Mouse (Mus musculus) liver, postnatal 0 days (tissue): ENCODE measurements at regions not wholly inside any gene's neighbourhood (a gene's known extent, or its start where the extent isn't known, plus 50 kb on each side); places are given as distances from the start of the nearest gene placed in this dataset.

Source experiments
- ATAC-seq: fragments of 200-750 bp; cut with Nextera tagmentation; 2 replicates; pipeline ENCODE4 v1.8.0; 2017; ENCODE audit warnings: mild to moderate bottlenecking, moderate library complexity
- DNase-seq: peaks from one replicate; pipeline ENCODE4 v3.0.0-alpha.2; 2016
- H3K27ac ChIP-seq: fragments of 300-500 bp; sonication (generic); 2 replicates; pipeline ENCODE4 v1.5.1; 2014; ENCODE audit warnings: antibody characterized with exemption, moderate library complexity, mild to moderate bottlenecking, low read depth
- H3K27me3 ChIP-seq: fragments of 300-500 bp; sonication (generic); 2 replicates; pipeline ENCODE4 v1.6.1; 2014; ENCODE audit warnings: low read length, control low read depth, mixed read lengths; ENCODE audit not compliant: insufficient read depth
- H3K36me3 ChIP-seq: fragments of 300-500 bp; sonication (generic); replicated peaks from 2 replicates; pipeline ENCODE4 v1.6.1; 2014; ENCODE audit warnings: mild to moderate bottlenecking, control low read depth, low read length, moderate library complexity, mixed read lengths; ENCODE audit not compliant: insufficient read depth
- H3K4me1 ChIP-seq: fragments of 300-500 bp; sonication (generic); 2 replicates; pipeline ENCODE4 v1.6.1; 2014; ENCODE audit warnings: antibody characterized with exemption, mild to moderate bottlenecking, control low read depth; ENCODE audit not compliant: insufficient read depth
- H3K4me2 ChIP-seq: fragments of 300-500 bp; sonication (generic); 2 replicates; pipeline ENCODE4 v1.6.1; 2014; ENCODE audit warnings: low read depth, mild to moderate bottlenecking, low read length, moderate library complexity, mixed read lengths
- H3K4me3 ChIP-seq: fragments of 300-500 bp; sonication (generic); 2 replicates; pipeline ENCODE4 v1.5.1; 2014; ENCODE audit warnings: low read depth, low read length
- H3K9ac ChIP-seq: fragments of 300-500 bp; sonication (generic); replicated peaks from 2 replicates; pipeline ENCODE4 v1.6.1; 2014; ENCODE audit warnings: mild to moderate bottlenecking, moderate library complexity
- H3K9me3 ChIP-seq: fragments of 300-500 bp; sonication (generic); 2 replicates; pipeline ENCODE4 v1.6.1; 2016; ENCODE audit warnings: mild to moderate bottlenecking, control low read depth, low read length, mixed read lengths
- CTCF ChIP-seq: sonication (generic); IDR thresholded peaks from 2 replicates; pipeline ENCODE4 v1.5.1; 2016; ENCODE audit warnings: antibody characterized with exemption, low read depth
- EP300 ChIP-seq: IDR thresholded peaks from 2 replicates; pipeline ENCODE4 v1.6.1; 2016; ENCODE audit warnings: antibody characterized with exemption, low read depth, mild to moderate bottlenecking
- WGBS: fragments of 180-500 bp; shearing (Covaris S2); extraction: QIAGEN DNeasy Blood & Tissue Kit; methylation state at CpG from one replicate; pipeline ENCODE4 v1.1.7; 2014; ENCODE audit not compliant: insufficient replicate concordance; 5-methylcytosine and 5-hydroxymethylcytosine counted together

DNA sequence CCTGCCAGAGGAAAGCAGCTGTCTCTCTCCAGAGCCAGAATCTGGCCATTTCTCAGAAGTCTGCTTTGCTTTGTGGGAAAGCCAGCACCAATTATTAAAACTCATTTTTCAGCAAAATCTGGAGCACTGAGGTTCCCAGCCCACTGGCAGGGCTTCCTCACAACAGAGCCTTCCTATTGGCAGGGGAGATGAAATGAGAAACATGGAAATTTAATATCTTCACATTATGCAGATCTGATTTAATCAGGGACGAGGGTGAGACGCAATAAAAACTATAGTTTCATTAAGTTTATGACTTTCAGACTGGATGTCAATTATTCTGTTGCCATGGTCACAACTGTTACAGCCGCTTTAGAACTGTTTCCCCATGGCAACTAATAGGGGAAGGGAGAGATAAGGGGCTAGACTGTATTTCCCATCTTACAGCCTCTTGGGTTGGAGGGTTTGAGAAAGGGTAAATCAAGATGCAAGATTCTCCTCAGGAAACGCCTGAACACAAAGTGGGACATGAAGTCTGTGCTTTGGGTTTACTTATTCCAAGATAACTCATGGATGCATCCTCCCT lies 154.4 kb upstream of the Shisa6 start:
- ATAC-seq = no peak
- DNase-seq = no peak
- no peaks in the 10 kb centered on the region for H3K9me3 ChIP-seq
- H3K4me3 ChIP-seq = no peak overlapping the region
- H3K4me1 ChIP-seq = no peaks in the 10 kb centered on the region
- no peak overlapping the region for H3K9ac ChIP-seq
- H3K27ac ChIP-seq = no peak overlapping the region
- 68% methylated on average over 4 of the region's 4 CpGs for WGBS
- no peak overlapping the region for H3K4me2 ChIP-seq
- H3K27me3 ChIP-seq = no peaks in the 10 kb centered on the region
- H3K36me3 ChIP-seq = no peaks in the 10 kb centered on the region
- no peak for TF ChIP-seq CTCF
- TF ChIP-seq EP300 = no peak

DNA sequence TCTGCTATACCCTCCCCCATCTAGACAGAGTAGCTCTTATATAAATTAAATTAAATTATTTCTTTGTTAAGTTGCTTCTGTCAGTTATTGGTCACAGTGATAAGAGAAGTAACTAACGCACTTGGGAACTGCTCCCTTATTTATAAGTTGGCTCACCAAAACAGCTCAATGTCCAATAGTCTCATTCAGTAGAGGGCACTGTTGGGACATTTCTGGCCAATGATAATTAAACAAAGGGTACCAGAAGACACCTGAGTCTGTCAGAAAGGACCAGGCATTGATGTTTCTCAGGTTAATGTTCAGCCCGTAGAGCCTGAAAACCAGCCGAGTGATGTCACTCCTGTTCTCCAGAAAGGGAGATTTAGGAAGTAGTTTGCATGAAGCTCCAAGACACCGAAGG lies 156.1 kb upstream of the Shisa6 start:
- no peaks in the 10 kb centered on the region for H3K27me3 ChIP-seq
- no peak for TF ChIP-seq CTCF
- no peak for TF ChIP-seq EP300
- no peak overlapping the region for H3K27ac ChIP-seq
- no peaks in the 10 kb centered on the region for H3K36me3 ChIP-seq
- DNase-seq (no peak), ATAC-seq (no peak)
- no peak overlapping the region for H3K4me3 ChIP-seq
- no peak overlapping the region for H3K4me2 ChIP-seq
- no peaks in the 10 kb centered on the region for H3K4me1 ChIP-seq
- H3K9ac ChIP-seq = no peak overlapping the region
- H3K9me3 ChIP-seq = no peaks in the 10 kb centered on the region
- WGBS = 66% methylated on average over 4 of the region's 4 CpGs

GRCm38 (mm10) chr11:66684181-66684580 lies 158.4 kb upstream of the Shisa6 start:
- no peaks in the 10 kb centered on the region for H3K4me1 ChIP-seq
- H3K9me3 ChIP-seq = no peaks in the 10 kb centered on the region; the same call in 1 of the 2 replicates
- no peaks in the 10 kb centered on the region for H3K36me3 ChIP-seq
- DNase-seq (no peak), ATAC-seq (no peak)
- TF ChIP-seq CTCF = no peak
- no peak for TF ChIP-seq EP300
- 60% methylated on average over 4 of the region's 4 CpGs for WGBS
- no peaks in the 10 kb centered on the region for H3K27me3 ChIP-seq
- H3K27ac ChIP-seq = no peak overlapping the region
- H3K9ac ChIP-seq = no peak overlapping the region
- H3K4me2 ChIP-seq = no peak overlapping the region
- no peak overlapping the region for H3K4me3 ChIP-seq

DNA sequence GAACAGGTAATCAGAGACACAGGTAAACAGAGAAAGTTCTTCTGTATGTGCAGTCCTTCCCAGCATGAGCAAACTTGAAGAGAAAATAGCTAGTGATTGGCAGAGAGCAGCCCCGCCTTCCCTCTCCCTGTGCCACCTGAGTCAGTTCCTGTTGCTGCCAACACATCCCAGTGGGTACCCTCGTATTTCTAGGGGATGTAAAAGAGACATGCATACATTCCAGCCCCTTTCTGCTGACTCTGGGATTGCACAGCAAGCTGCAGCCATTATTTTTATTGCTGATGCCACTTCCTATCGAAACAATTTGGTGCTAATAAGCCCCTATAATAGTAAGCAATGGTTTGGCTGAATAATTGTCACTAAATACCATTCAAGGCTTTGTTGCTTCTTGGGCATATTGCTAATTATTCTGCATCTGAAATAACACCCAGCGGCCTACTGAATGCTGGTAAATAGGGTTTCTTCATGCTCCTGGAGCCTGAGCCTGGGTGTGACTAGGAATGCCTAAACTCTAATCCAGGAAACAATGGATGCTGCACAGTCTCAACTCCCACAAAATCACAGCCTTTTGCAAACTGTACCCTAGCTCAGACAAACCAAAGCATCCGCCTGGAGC lies 169.0 kb upstream of the Shisa6 start:
- ATAC-seq (no peak), DNase-seq (no peak)
- Histone ChIP-seq H3K36me3 (no peaks in the 10 kb centered on the region), H3K4me2 (no peak overlapping the region), H3K4me3 (no peak overlapping the region), H3K9me3 (no peaks in the 10 kb centered on the region), H3K4me1 (no peaks in the 10 kb centered on the region), H3K9ac (no peak overlapping the region), H3K27ac (no peak overlapping the region), H3K27me3 (no peaks in the 10 kb centered on the region)
- no peak for TF ChIP-seq EP300
- no peak for TF ChIP-seq CTCF
- 67% methylated on average over 5 of the region's 5 CpGs for WGBS

DNA sequence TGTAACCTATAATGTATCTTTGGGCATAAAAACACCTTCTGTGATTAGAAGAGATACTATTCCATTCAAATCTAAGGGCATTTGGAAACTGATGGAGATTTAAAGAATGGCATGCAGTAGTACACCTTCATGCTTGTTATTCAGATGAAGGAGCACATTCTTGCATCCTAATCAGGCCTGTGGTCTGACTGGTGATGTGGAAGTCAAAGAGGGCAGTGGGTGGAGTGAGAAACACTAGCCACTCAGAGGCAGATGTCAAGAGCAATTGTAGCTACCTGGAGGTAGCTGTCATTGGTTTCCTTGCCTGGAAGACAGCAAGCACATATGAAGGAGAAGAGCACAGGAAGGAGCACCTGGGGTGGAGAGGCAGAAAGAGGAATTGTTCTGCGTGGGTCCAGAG lies 171.0 kb upstream of the Shisa6 start:
- no peaks in the 10 kb centered on the region for H3K36me3 ChIP-seq
- ATAC-seq (no peak), DNase-seq (no peak)
- H3K4me2 ChIP-seq = no peak overlapping the region
- no peak for TF ChIP-seq EP300
- no peak for TF ChIP-seq CTCF
- H3K27me3 ChIP-seq = no peaks in the 10 kb centered on the region
- no peaks in the 10 kb centered on the region for H3K4me1 ChIP-seq
- no peak overlapping the region for H3K27ac ChIP-seq
- H3K9ac ChIP-seq = no peak overlapping the region
- H3K4me3 ChIP-seq = no peak overlapping the region
- WGBS = 41% methylated on average over 1 of the region's 1 CpGs
- no peaks in the 10 kb centered on the region for H3K9me3 ChIP-seq

GRCm38 (mm10) chr11:66745479-66745878 lies 166.3 kb upstream of the Pirt start:
- WGBS = 64% methylated on average over 1 of the region's 1 CpGs
- no peaks in the 10 kb centered on the region for H3K4me1 ChIP-seq
- H3K9ac ChIP-seq = no peak overlapping the region

More at GRCm38 (mm10) chr11:66745479-66745878, 166.3 kb upstream of the Pirt start:
- Histone ChIP-seq H3K27me3 (no peaks in the 10 kb centered on the region), H3K9me3 (no peaks in the 10 kb centered on the region), H3K4me2 (no peak overlapping the region), H3K4me3 (no peak overlapping the region), H3K27ac (no peak overlapping the region), H3K36me3 (no peaks in the 10 kb centered on the region)
- DNase-seq = no peak
- TF ChIP-seq CTCF (no peak), EP300 (no peak)
- ATAC-seq = no peak
